Mouse (Mus musculus) kidney, embryonic 14.5 days (tissue): ENCODE data around the gene Mettl21e. TPM values are rescaled to one million over a fixed set of nuclear protein-coding genes. Genes with fewer than 3 reads are reported as not detected.

Experiments used
- ATAC-seq: fragments of 200-750 bp; cut with Nextera tagmentation; 2 replicates; pipeline ENCODE4 v1.8.0; 2017; ENCODE audit warnings: moderate number of reproducible peaks, mild to moderate bottlenecking, moderate TSS enrichment, moderate library complexity; ENCODE audit not compliant: low FRiP score, low TSS enrichment
- H3K27ac ChIP-seq: fragments of 300-500 bp; sonication (generic); 2 replicates; pipeline ENCODE4 v1.5.1; 2014; ENCODE audit warnings: low read depth, mild to moderate bottlenecking, low read length, moderate library complexity, mixed read lengths
- H3K27me3 ChIP-seq: fragments of 300-500 bp; sonication (generic); 2 replicates; pipeline ENCODE4 v1.6.1; 2014; ENCODE audit warnings: mild to moderate bottlenecking, low read length; ENCODE audit not compliant: control insufficient read depth, insufficient read depth
- H3K36me3 ChIP-seq: fragments of 300-500 bp; sonication (generic); 2 replicates; pipeline ENCODE4 v1.6.1; 2014; ENCODE audit warnings: low read length, mixed read lengths; ENCODE audit not compliant: control insufficient read depth, insufficient read depth
- H3K4me1 ChIP-seq: fragments of 300-500 bp; sonication (generic); 2 replicates; pipeline ENCODE4 v1.6.1; 2014; ENCODE audit warnings: low read length, mixed read lengths; ENCODE audit not compliant: control insufficient read depth, insufficient read depth
- H3K4me2 ChIP-seq: fragments of 300-500 bp; sonication (generic); replicated peaks from 2 replicates; pipeline ENCODE4 v1.6.1; 2014; ENCODE audit warnings: low read depth, mild to moderate bottlenecking, low read length
- H3K4me3 ChIP-seq: fragments of 300-500 bp; sonication (generic); 2 replicates; pipeline ENCODE4 v1.5.1; 2014; ENCODE audit warnings: mild to moderate bottlenecking, low read length
- H3K9ac ChIP-seq: fragments of 300-500 bp; sonication (generic); 2 replicates; pipeline ENCODE4 v1.6.1; 2014; ENCODE audit warnings: low read depth, mild to moderate bottlenecking, low read length, moderate library complexity
- H3K9me3 ChIP-seq: fragments of 300-500 bp; sonication (generic); 2 replicates; pipeline ENCODE4 v1.6.1; 2016; ENCODE audit warnings: low read length; ENCODE audit not compliant: control insufficient read depth
- WGBS: fragments of 180-500 bp; shearing (Covaris S2); extraction: QIAGEN DNeasy Blood & Tissue Kit; methylation state at CpG from one replicate; pipeline ENCODE4 v1.1.7; 2014; 5-methylcytosine and 5-hydroxymethylcytosine counted together
- polyA plus RNA-seq: library from polyadenylated mRNA; unstranded; fragments of >200 nt; fragmentation: Nextera tagmentation; extraction: Ambion mirVana; gene quantifications from 2 replicates; pipeline ENCODE4 v1.2.1, GENCODE M21; 2014

Mettl21e gene
- polyA plus RNA-seq, 1 experiment from 2014 or later: not detected

DNA sequence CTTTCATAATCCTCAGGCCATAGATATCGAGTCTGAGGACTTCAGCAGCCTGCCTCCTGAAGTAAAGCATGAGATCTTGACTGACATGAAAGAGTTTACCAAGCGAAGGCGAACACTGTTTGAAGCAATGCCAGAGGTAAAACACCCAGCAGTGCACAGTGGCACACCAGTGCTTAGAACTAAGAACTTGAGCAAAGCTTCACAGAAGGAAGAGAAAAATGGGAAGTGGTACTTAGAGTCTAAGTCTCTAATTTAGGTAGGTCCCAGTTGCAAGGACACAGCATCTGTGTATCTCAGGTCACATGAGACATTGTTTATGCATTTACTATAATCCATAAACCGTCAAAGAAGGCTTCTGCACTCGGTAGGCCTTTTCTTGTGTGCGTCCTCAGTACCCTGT lies 56.9 kb downstream of the Mettl21e start:
- no peaks in the 10 kb centered on the region for H3K4me1 ChIP-seq
- H3K9me3 ChIP-seq: no peaks in the 10 kb centered on the region
- H3K4me3 ChIP-seq: no peak overlapping the region
- 96% methylated on average over 6 of the region's 6 CpGs for WGBS
- no peak overlapping the region for H3K4me2 ChIP-seq
- H3K9ac ChIP-seq: no peak overlapping the region
- peaks cover 65% of the 10 kb centered on the region for H3K36me3 ChIP-seq
- no peak for ATAC-seq
- H3K27ac ChIP-seq: no peak overlapping the region
- H3K27me3 ChIP-seq: no peaks in the 10 kb centered on the region

DNA sequence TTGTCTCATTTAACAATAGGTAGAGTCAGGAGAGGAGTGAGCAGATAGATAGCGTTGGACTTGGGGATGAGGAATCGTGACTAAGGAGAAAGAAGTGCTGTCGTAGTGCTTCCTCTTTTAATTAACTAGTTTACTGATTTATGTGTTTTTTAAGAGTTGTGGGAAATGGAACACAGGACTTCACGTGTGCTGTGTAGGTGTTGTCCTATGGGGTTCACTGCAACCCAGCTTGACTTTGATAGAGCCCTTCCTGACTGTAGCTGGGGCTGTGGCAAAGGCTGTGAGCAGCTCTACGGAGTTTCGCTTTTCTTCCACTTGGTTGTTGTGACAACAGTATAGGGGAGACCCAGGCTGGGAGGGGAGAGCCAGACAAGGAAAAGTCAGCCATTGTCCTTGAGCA lies 60.4 kb downstream of the Mettl21e start:
- Histone ChIP-seq H3K4me1 (no peaks in the 10 kb centered on the region), H3K4me2 (no peak overlapping the region), H3K27ac (no peak overlapping the region), H3K4me3 (no peak overlapping the region), H3K27me3 (no peaks in the 10 kb centered on the region), H3K36me3 (peaks cover 49% of the 10 kb centered on the region), H3K9me3 (no peaks in the 10 kb centered on the region), H3K9ac (no peak overlapping the region)
- 89% methylated on average over 6 of the region's 6 CpGs for WGBS
- no peak for ATAC-seq

DNA sequence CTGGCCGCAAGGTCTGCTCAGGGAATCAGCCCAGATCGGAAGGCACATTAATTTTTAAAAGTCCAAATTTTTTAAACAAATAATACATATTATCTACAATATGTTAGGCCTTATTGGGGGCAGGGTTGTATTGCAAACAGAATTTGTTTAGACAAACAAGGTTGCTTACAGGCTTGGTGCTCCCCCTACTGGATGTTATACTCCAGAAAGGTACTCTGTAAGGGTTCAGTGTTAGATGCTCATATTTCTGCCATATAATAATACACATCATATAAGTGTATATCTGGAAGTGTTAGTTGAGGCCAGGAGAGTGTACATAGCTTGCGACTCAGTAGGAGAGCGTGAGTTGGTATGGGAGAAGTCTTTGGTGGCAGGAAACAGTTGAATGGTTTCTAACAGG lies 63.5 kb downstream of the Mettl21e start:
- no peak overlapping the region for H3K9ac ChIP-seq
- no peaks in the 10 kb centered on the region for H3K9me3 ChIP-seq
- H3K4me1 ChIP-seq: no peaks in the 10 kb centered on the region
- no peaks in the 10 kb centered on the region for H3K27me3 ChIP-seq
- H3K27ac ChIP-seq: no peak overlapping the region
- no peak for ATAC-seq
- 94% methylated on average over 4 of the region's 4 CpGs for WGBS
- no peak overlapping the region for H3K4me2 ChIP-seq
- H3K4me3 ChIP-seq: no peak overlapping the region
- peaks cover 26% of the 10 kb centered on the region for H3K36me3 ChIP-seq

Other genes starting within 250 kb of the Mettl21e start
- gene Mettl21c, start 198.9 kb downstream of the Mettl21e start, polyA plus RNA-seq: 0.41 and 0.43 TPM in 2 replicates
- gene Gm8251, start 157.0 kb downstream of the Mettl21e start, polyA plus RNA-seq: 0.09 and 0.14 TPM in 2 replicates
- gene Tex30, start 116.5 kb downstream of the Mettl21e start, polyA plus RNA-seq: 104 and 122 TPM in 2 replicates
- gene Kdelc1, start 100.2 kb downstream of the Mettl21e start, polyA plus RNA-seq: 66.4 and 78.0 TPM in 2 replicates
- gene Bivm, start 100.0 kb downstream of the Mettl21e start, polyA plus RNA-seq: 16.4 and 24.1 TPM in 2 replicates
- gene Ercc5, start 71.2 kb downstream of the Mettl21e start, polyA plus RNA-seq: 12.7 and 23.2 TPM in 2 replicates